Mouse (Mus musculus): ENCODE data around the gene Jarid2. TPM values are rescaled to one million over a fixed set of nuclear protein-coding genes. Genes with fewer than 3 reads are reported as not detected.

Jarid2 gene
- 11.7 and 15.2 TPM in 2 replicates for polyA plus RNA-seq (2012; rRNA removed; ENCODE audit: low replicate concordance)

DNA sequence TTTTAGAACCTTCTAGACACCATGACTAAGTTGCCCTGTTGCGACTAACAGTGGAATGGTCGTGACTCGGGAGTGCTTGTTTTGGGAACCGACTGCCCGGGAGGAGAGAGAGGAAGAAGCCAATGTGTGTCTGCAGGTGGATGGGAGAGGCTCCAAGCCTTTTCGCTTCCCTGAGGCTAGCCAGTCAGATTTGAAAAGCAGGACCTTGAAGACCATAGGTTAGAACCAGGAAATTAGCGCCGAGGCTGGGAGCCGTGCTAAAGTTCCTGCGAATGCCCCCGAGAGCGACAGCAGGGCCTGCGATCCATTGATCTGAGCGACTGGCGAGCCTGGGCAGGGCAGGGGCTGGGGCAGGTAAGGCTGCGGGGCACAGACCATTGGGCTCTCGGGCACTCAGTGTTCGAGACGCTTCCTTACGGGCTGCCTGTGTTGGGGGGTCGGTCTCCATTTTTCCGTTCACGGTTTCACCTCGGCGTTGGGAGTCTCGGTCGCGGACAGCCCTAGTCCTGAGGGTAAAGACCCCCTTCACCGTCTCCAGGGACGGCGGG is at the start of gene Jarid2:
TSS of gene Jarid2 (plus strand) at position 51 of the 548 bp plus-strand sequence.

